Mouse (Mus musculus): ENCODE results near the gene 2300002M23Rik. TPM values are rescaled to one million over a fixed set of nuclear protein-coding genes. Genes with fewer than 3 reads are reported as not detected.

Gene 2300002M23Rik
- 0.27 and 0.28 TPM in 2 replicates for polyA plus RNA-seq (2015; fragmentation: Nextera tagmentation; extraction: Ambion mirVana)

DNA sequence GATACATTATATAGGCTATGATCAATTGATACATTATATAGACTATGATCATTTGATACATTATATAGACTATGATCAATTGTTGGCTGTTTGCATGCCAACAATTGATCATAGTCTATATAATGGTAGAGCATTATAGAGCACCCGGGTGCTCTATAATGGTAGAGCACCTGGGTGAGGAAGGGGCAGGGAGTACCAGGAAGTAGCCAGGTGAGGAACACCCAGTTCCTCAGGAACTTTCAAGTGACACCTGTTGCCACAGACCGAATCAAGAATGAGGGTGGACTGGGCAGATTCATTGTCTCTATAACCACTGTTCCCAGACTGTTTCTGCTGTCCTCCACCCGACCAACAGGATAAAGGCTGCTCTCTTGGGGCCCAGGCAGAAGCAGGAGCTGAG, at the start of gene 2300002M23Rik:
2300002M23Rik (plus strand) TSS at position 301 of the 400 bp plus-strand sequence.
- WGBS: 52% methylated on average over 3 of the region's 3 CpGs

DNA sequence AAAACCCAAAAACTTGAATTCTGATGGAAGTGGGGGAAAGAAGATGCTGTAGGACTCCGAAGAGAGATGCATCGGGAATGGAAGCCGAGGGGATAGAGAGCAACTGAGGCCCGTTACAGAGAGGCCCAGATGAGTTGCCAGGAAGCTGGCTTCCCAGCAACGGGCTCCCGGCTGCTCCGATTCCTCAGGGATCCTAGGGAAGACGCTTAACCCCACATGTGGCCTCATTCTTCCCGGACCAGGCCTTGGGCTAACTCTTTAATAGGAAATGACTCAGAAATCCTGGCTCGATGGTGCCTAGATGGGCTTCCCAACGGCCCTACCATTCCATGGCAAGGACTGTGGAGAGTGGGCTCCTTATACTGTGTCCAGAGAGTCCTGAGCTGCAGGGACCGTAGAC, 49.7 kb upstream of the 2300002M23Rik start:
- peak overlapping the region; percentile 60 for H3K4me3 ChIP-seq
- no peak for ATAC-seq (ENCODE audit: insufficient number of reproducible peaks, insufficient read depth, low FRiP score, low TSS enrichment, low read depth)
- H3K27me3 ChIP-seq: no peaks in the 10 kb centered on the region
- peaks cover 22% of the 10 kb centered on the region for H3K36me3 ChIP-seq
- peak overlapping the region; percentile 79 for H3K9ac ChIP-seq
- WGBS: 6% methylated on average over 12 of the region's 12 CpGs
- no peaks in the 10 kb centered on the region for H3K9me3 ChIP-seq
- H3K4me2 ChIP-seq: peak overlapping the region; percentile 89
- peak overlapping the region; percentile 78 for H3K27ac ChIP-seq
- peaks cover 41% of the 10 kb centered on the region for H3K4me1 ChIP-seq

More for the DNA sequence above, at the start of gene 2300002M23Rik:
- Histone ChIP-seq H3K36me3 (no peaks in the 10 kb centered on the region), H3K4me2 (no peak within 1 kb of the TSS), H3K27ac (no peak within 1 kb of the TSS), H3K4me3 (no peak within 1 kb of the TSS), H3K9ac (no peak within 1 kb of the TSS), H3K27me3 (peaks cover 40% of the 10 kb centered on the region), H3K4me1 (peaks cover 11% of the 10 kb centered on the region), H3K9me3 (no peaks in the 10 kb centered on the region)
- no peak for ATAC-seq (ENCODE audit: insufficient number of reproducible peaks, insufficient read depth, low FRiP score, low TSS enrichment, low read depth)

DNA sequence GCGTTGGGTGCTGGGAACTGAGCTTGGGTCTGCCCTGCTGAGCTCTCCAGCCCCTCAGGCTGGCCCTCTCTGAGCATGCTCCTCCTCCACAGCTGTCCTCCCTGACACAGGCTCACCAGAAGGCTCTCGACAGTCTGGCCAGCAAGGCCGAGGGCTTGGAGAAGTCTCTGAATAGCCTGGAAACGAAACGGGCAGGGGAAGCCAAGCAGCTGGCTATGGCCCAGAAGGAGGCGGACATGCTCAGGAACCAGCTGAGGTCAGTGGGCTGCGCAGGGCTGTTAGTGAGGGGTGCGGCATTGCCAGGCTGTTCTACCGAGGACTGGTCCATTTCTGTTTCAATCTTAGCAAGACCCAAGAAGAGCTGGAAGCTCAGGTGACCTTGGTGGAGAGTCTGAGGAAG, 42.9 kb upstream of the 2300002M23Rik start:
- H3K9ac ChIP-seq: 0 out of 2 replicates have a peak overlapping the region, but pooled peaks have one; percentile 1
- ATAC-seq (ENCODE audit: insufficient number of reproducible peaks, insufficient read depth, low FRiP score, low TSS enrichment, low read depth): no peak
- no peak overlapping the region for H3K27ac ChIP-seq
- no peak overlapping the region for H3K4me2 ChIP-seq
- H3K4me3 ChIP-seq: no peak overlapping the region
- 0 out of 2 replicates have a peak, but pooled peaks cover 5% of the 10 kb centered on the region for H3K4me1 ChIP-seq
- H3K9me3 ChIP-seq: no peaks in the 10 kb centered on the region
- 84% methylated on average over 9 of the region's 9 CpGs for WGBS
- H3K27me3 ChIP-seq: no peaks in the 10 kb centered on the region
- peaks cover 78% of the 10 kb centered on the region for H3K36me3 ChIP-seq

DNA sequence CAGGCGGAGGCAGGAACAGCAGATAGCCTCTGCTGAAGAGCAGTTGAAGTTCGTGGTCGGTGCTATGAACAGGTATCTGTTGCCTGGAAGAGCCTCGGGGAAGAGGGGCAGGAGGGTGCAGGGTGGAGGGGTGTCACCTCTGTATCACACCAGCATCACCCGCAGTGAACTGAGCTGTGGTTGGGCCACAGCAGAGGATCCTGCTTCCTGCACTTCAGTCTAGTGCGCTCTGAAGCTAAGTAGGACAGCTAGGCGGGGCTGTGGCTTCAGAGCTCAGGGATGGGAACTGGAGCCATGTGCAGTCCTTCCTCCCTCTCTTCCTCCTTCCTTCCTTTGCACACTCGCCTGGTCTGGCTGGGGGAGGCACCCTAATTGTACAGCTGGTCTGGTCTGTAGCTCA, 40.6 kb upstream of the 2300002M23Rik start:
- WGBS: 73% methylated on average over 8 of the region's 8 CpGs
- peaks cover 84% of the 10 kb centered on the region for H3K36me3 ChIP-seq

DNA sequence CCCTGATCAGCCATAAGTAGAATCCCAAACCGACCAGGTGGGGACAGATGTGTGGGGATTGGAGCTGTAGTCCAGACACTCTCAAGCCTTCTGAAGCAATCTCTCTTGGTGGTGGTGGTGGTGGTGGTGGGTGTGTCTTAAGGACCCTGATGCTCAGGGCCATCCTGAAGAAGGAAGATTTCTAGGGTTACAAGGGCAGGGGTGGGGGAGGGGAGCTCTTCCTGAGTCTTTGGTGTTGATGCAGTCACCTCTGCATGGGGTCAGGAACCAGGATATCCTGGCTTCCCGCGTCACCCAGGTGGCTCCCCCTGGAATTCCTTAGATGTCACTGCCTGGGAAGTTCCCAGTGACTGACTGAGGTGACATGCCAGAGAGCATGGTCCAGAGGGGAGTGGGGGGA, 34.9 kb upstream of the 2300002M23Rik start:
- H3K4me1 ChIP-seq: peaks cover 8% of the 10 kb centered on the region
- H3K9me3 ChIP-seq: no peaks in the 10 kb centered on the region
- no peak overlapping the region for H3K4me3 ChIP-seq
- WGBS: 9% methylated on average over 3 of the region's 3 CpGs
- H3K27me3 ChIP-seq: no peaks in the 10 kb centered on the region
- H3K27ac ChIP-seq: no peak overlapping the region
- peaks cover 36% of the 10 kb centered on the region for H3K36me3 ChIP-seq
- H3K9ac ChIP-seq: 0 out of 2 replicates have a peak overlapping the region, but pooled peaks have one; percentile 16
- no peak overlapping the region for H3K4me2 ChIP-seq
- no peak for ATAC-seq (ENCODE audit: insufficient number of reproducible peaks, insufficient read depth, low FRiP score, low TSS enrichment, low read depth)

More for the DNA sequence above, 40.6 kb upstream of the 2300002M23Rik start:
- Histone ChIP-seq H3K4me1 (no peaks in the 10 kb centered on the region), H3K4me3 (no peak overlapping the region), H3K27me3 (no peaks in the 10 kb centered on the region), H3K4me2 (no peak overlapping the region), H3K9me3 (no peaks in the 10 kb centered on the region), H3K9ac (no peak overlapping the region), H3K27ac (no peak overlapping the region)
- no peak for ATAC-seq (ENCODE audit: insufficient number of reproducible peaks, insufficient read depth, low FRiP score, low TSS enrichment, low read depth)

DNA sequence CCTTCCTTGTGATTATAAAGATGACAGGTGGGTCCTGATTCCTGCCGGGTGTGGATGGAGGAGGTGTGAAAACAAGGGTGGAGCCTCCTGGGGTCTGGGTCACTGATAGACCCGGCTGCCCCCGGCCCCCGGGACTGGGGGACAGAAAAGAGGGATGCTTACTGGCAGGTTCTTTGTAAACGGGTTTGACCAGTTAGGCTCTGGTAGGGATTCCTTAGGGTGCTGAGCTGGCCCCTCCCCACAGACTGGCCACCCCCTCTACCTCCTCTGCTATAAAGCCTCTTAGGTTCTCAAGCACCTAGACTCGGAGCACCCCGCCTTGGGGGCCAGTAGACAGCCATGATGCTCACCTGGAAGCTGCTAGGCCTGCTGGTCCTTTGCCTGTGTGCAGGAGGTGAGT, 34.3 kb upstream of the 2300002M23Rik start, which contains the start of gene Psors1c2:
Psors1c2 (plus strand) TSS at position 301 of the 400 bp plus-strand sequence.
- Histone ChIP-seq H3K36me3 (peaks cover 30% of the 10 kb centered on the region), H3K4me3 (no peak within 1 kb of the TSS), H3K9ac (peak within 1 kb of the TSS; percentile 16; the same call in 1 of the 2 replicates), H3K27ac (no peak within 1 kb of the TSS), H3K27me3 (no peaks in the 10 kb centered on the region), H3K9me3 (no peaks in the 10 kb centered on the region), H3K4me1 (peaks cover 8% of the 10 kb centered on the region), H3K4me2 (no peak within 1 kb of the TSS)
- ATAC-seq (ENCODE audit: insufficient number of reproducible peaks, insufficient read depth, low FRiP score, low TSS enrichment, low read depth): no peak
- 40% methylated on average over 7 of the region's 7 CpGs for WGBS

DNA sequence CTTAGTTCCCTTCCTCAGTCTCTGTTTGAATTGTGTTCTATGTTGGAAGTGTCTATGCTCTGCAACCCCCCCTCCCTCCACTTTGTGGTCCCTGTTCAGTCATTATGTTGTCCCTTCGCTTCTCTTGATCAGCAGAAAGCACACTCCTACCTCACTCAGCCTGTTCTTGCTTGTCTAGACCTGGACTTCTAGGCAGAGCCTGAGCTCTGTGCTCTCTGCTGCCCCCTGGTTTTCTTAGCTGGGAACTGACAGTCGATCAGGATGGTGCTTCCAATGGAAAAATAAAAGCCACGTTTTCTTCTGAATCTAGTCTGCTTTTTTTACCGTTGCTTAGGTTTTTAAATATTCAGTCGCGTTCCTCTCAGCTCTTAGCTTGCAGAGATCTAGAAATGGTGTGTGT, 32.9 kb upstream of the 2300002M23Rik start:
- no peak overlapping the region for H3K4me3 ChIP-seq
- H3K4me1 ChIP-seq: peaks cover 8% of the 10 kb centered on the region
- H3K9me3 ChIP-seq: no peaks in the 10 kb centered on the region
- 0 out of 2 replicates have a peak, but pooled peaks have one; percentile 43 for ATAC-seq (ENCODE audit: insufficient number of reproducible peaks, insufficient read depth, low FRiP score, low TSS enrichment, low read depth)
- H3K27ac ChIP-seq: no peak overlapping the region
- 7% methylated on average over 6 of the region's 6 CpGs for WGBS
- H3K27me3 ChIP-seq: no peaks in the 10 kb centered on the region
- H3K36me3 ChIP-seq: peaks cover 16% of the 10 kb centered on the region
- no peak overlapping the region for H3K4me2 ChIP-seq
- no peak overlapping the region; the same call in 1 of the 2 replicates for H3K9ac ChIP-seq

DNA sequence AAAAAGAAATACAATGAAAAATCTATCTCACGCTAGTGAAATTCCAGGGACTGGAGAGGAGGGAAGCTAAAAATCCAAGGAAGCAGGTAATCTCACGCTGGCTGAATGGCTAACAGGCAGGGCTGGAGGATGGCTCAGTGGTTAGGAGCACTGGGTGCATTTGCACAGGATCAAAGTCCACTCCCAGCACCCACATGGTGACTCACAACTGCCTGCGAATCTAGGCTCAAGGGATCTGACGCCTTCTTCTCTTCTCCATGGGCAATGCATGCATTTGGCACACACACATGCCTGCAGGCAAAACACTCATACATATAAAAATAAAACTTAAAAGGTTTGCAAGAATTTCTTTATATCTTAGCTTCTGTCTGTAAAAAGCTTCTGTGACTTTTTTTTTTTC, 29.8 kb upstream of the 2300002M23Rik start:
- Histone ChIP-seq H3K4me3 (no peak overlapping the region), H3K4me2 (no peak overlapping the region), H3K27me3 (no peaks in the 10 kb centered on the region), H3K9me3 (no peaks in the 10 kb centered on the region), H3K4me1 (peaks cover 8% of the 10 kb centered on the region), H3K9ac (no peak overlapping the region), H3K36me3 (no peaks in the 10 kb centered on the region), H3K27ac (no peak overlapping the region)
- 79% methylated on average over 4 of the region's 4 CpGs for WGBS
- ATAC-seq (ENCODE audit: insufficient number of reproducible peaks, insufficient read depth, low FRiP score, low TSS enrichment, low read depth): no peak

DNA sequence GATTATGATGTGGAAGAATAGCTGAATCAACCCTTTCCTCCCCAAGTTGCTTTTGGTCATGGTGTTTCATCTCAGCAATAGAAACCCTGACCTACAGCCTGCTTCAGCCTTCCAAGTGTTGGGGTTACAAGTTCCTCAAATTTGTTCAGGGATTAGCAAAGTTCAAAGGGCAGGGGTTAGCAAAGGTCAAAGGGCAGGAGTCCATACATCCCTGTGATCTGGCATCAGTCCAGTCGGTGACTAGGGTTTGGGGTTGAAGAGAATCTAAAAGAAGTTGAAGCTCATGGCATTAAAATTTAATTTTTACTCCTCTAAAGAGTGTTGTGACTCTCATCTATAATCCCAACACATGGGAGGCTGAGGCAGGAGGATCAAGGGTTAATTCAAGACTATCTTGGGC, 28.8 kb upstream of the 2300002M23Rik start:
- ATAC-seq (ENCODE audit: insufficient number of reproducible peaks, insufficient read depth, low FRiP score, low TSS enrichment, low read depth): no peak
- Histone ChIP-seq H3K4me1 (peaks cover 4% of the 10 kb centered on the region), H3K9ac (no peak overlapping the region), H3K4me3 (no peak overlapping the region), H3K27me3 (no peaks in the 10 kb centered on the region), H3K4me2 (no peak overlapping the region), H3K27ac (no peak overlapping the region), H3K36me3 (no peaks in the 10 kb centered on the region), H3K9me3 (no peaks in the 10 kb centered on the region)
- WGBS: 75% methylated on average over 1 of the region's 1 CpGs

DNA sequence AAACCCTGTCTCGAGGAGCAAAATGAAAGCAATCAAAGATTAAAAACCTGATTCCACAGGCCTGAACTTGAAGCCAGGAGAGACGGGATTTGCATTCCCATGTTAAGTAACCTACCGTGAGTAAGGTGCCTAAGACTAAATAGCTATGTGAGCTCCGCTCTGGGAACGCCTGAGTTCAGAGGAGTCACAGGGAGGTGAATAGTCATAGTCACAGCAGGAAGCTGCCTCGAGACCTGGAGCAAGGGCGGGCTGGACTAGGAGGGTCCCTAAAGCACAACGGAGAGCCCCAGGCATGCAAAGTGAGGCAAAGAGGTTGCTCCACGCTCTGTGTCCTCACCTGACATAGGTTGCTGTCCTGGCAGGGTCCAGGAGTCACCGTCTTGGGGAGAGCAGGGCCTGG, 27.7 kb upstream of the 2300002M23Rik start:
- Histone ChIP-seq H3K9me3 (no peaks in the 10 kb centered on the region), H3K36me3 (no peaks in the 10 kb centered on the region), H3K27me3 (no peaks in the 10 kb centered on the region), H3K4me2 (no peak overlapping the region), H3K27ac (no peak overlapping the region), H3K9ac (no peak overlapping the region), H3K4me1 (peaks cover 4% of the 10 kb centered on the region), H3K4me3 (no peak overlapping the region)
- no peak for ATAC-seq (ENCODE audit: insufficient number of reproducible peaks, insufficient read depth, low FRiP score, low TSS enrichment, low read depth)
- WGBS: 53% methylated on average over 10 of the region's 10 CpGs

DNA sequence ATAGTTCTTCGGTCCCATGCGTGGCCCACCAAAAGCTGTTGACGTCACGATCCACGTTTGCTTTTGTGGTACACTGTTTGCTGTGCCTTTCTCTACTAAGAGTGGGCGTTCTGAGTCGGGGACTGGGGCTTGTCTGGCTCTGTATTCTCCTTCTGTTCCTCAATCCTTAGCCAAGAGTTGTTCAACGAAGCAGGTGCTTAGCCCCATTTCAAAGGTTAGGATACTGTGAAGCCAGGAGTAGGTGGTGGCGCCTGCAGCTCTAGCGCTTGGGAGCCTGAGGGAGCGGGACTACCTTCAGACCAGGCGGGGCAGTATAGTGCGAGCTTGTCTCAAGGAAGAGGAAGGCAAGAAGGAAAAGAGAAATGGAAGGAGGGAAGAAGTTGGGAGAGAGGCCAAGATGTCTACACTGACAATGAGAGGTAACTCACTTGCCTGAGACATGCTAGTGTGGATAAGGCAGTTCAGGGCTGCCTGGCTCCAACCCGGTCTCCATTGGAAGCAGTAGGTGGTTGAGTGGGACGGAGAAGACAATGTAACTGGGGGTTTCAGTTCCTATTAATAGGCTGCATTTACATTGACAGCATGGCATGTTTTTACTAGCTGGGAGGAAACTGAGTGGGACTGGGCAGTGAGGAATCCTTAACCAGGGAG, 24.4 kb upstream of the 2300002M23Rik start:
- Histone ChIP-seq H3K27ac (no peak overlapping the region), H3K9me3 (no peaks in the 10 kb centered on the region), H3K27me3 (no peaks in the 10 kb centered on the region), H3K4me1 (peaks cover 3% of the 10 kb centered on the region; the same call in 1 of the 2 replicates), H3K36me3 (no peaks in the 10 kb centered on the region), H3K4me3 (no peak overlapping the region), H3K4me2 (no peak overlapping the region), H3K9ac (no peak overlapping the region)
- WGBS: 81% methylated on average over 15 of the region's 15 CpGs
- no peak for ATAC-seq (ENCODE audit: insufficient number of reproducible peaks, insufficient read depth, low FRiP score, low TSS enrichment, low read depth)

DNA sequence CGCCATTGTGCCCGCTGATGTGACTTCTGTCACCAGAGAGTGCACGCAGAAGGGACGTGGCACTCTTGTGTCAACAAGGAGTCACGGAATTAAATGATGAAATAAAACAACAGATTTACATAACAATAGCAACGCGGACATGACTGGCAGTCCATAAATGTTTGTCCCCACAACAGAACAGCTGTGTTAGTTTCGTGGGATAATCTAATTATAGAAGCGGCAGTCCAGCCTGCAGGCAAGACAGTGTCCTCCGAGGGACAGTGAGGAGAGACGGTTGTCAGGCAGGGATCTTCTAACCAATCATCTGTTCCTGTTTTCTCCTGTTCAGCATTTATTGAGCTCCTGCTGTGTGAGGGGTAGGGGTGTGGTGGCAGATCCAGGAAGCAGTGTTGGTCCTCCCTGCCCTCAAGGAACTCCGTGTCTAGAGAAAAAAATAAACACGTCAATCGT, 23.8 kb upstream of the 2300002M23Rik start:
- H3K4me3 ChIP-seq: no peak overlapping the region
- H3K27ac ChIP-seq: no peak overlapping the region
- no peaks in the 10 kb centered on the region for H3K36me3 ChIP-seq
- no peak overlapping the region for H3K9ac ChIP-seq
- no peak for ATAC-seq (ENCODE audit: insufficient number of reproducible peaks, insufficient read depth, low FRiP score, low TSS enrichment, low read depth)
- no peaks in the 10 kb centered on the region for H3K27me3 ChIP-seq
- no peak overlapping the region for H3K4me2 ChIP-seq
- no peaks in the 10 kb centered on the region for H3K9me3 ChIP-seq
- 40% methylated on average over 14 of the region's 14 CpGs for WGBS
- H3K4me1 ChIP-seq: peaks cover 3% of the 10 kb centered on the region; the same call in 1 of the 2 replicates

Data from embryonic facial prominence, embryonic 13.5 days (tissue).